Mouse (Mus musculus): ENCODE data around the gene Fig4. TPM values are rescaled to one million over a fixed set of nuclear protein-coding genes. Genes with fewer than 3 reads are reported as not detected.

Gene Fig4
- polyA plus RNA-seq, 1 experiment from 2014 or later = 16.9 TPM

GRCm38 (mm10) chr10:41150496-41150895 lies 152.6 kb downstream of the Fig4 start:
- no peak for ATAC-seq (ENCODE audit: low read depth)

DNA sequence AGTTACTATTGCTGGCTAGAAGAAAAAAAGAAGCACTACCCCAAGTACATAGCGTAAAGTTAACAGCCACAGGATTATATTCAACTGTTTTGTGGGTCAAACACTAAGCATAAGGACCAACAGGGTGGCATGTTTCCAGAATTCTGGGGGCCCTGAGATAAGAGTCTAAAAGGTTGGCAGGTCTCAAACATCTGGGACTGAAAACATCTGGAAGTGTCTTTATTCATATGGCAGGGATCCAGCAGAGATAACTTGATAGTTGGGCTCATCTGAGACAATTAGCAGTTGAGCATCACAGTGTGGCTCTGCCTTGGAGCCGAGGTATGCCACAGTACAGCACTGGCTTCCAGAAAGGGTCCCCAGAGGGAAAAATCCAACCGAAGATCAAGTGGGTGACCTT lies 153.8 kb downstream of the Fig4 start:
- 51% methylated on average over 3 of the region's 3 CpGs for WGBS
- no peak for ATAC-seq (ENCODE audit: low read depth)
- no peak overlapping the region for H3K4me2 ChIP-seq (ENCODE audit: low read depth, low read length)
- H3K9me3 ChIP-seq (ENCODE audit: control insufficient read depth, low read length) = no peaks in the 10 kb centered on the region
- H3K27ac ChIP-seq (ENCODE audit: low read length) = no peak overlapping the region
- no peaks in the 10 kb centered on the region for H3K4me1 ChIP-seq (replicated peaks; ENCODE audit: control insufficient read depth, insufficient read depth, low read length)
- no peaks in the 10 kb centered on the region for H3K27me3 ChIP-seq (ENCODE audit: control insufficient read depth, insufficient read depth, low read depth, low read length)
- H3K4me3 ChIP-seq (ENCODE audit: low read length) = no peak overlapping the region
- H3K36me3 ChIP-seq (ENCODE audit: control insufficient read depth, insufficient read depth, low read length) = no peaks in the 10 kb centered on the region
- no peak overlapping the region for H3K9ac ChIP-seq (ENCODE audit: low read length)

More at GRCm38 (mm10) chr10:41150496-41150895, 152.6 kb downstream of the Fig4 start:
- no peak overlapping the region for H3K9ac ChIP-seq (ENCODE audit: low read length)
- H3K36me3 ChIP-seq (ENCODE audit: control insufficient read depth, insufficient read depth, low read length) = no peaks in the 10 kb centered on the region
- no peaks in the 10 kb centered on the region for H3K27me3 ChIP-seq (ENCODE audit: control insufficient read depth, insufficient read depth, low read depth, low read length)
- WGBS = 89% methylated on average over 2 of the region's 2 CpGs
- H3K4me1 ChIP-seq (replicated peaks; ENCODE audit: control insufficient read depth, insufficient read depth, low read length) = no peaks in the 10 kb centered on the region
- no peak overlapping the region for H3K4me3 ChIP-seq (ENCODE audit: low read length)
- H3K9me3 ChIP-seq (ENCODE audit: control insufficient read depth, low read length) = no peaks in the 10 kb centered on the region
- no peak overlapping the region for H3K27ac ChIP-seq (ENCODE audit: low read length)
- no peak overlapping the region for H3K4me2 ChIP-seq (ENCODE audit: low read depth, low read length)

GRCm38 (mm10) chr10:41146141-41146540 lies 156.9 kb downstream of the Fig4 start:
- 61% methylated on average over 2 of the region's 2 CpGs for WGBS
- no peaks in the 10 kb centered on the region for H3K36me3 ChIP-seq (ENCODE audit: control insufficient read depth, insufficient read depth, low read length)

More at GRCm38 (mm10) chr10:41146141-41146540, 156.9 kb downstream of the Fig4 start:
- ATAC-seq (ENCODE audit: low read depth) = no peak
- Histone ChIP-seq H3K4me3 (ENCODE audit: low read length) (no peak overlapping the region), H3K27ac (ENCODE audit: low read length) (no peak overlapping the region), H3K4me1 (replicated peaks; ENCODE audit: control insufficient read depth, insufficient read depth, low read length) (no peaks in the 10 kb centered on the region), H3K9me3 (ENCODE audit: control insufficient read depth, low read length) (no peaks in the 10 kb centered on the region), H3K4me2 (ENCODE audit: low read depth, low read length) (no peak overlapping the region), H3K27me3 (ENCODE audit: control insufficient read depth, insufficient read depth, low read depth, low read length) (no peaks in the 10 kb centered on the region), H3K9ac (ENCODE audit: low read length) (no peak overlapping the region)

Other genes with a start within 250 kb of the Fig4 start
- not detected in 2 replicates for gene Gpr6, start 231.0 kb downstream of the Fig4 start, polyA plus RNA-seq (2015; fragmentation: Nextera tagmentation; extraction: Ambion mirVana)
- gene Ak9, start 720 bp upstream of the Fig4 start, polyA plus RNA-seq (2015; fragmentation: Nextera tagmentation; extraction: Ambion mirVana) = 0.51 and 0.74 TPM in 2 replicates
- gene Zbtb24, start 147.1 kb upstream of the Fig4 start, polyA plus RNA-seq (2015; fragmentation: Nextera tagmentation; extraction: Ambion mirVana) = 18.3 and 18.7 TPM in 2 replicates
- gene Mical1, start 173.1 kb upstream of the Fig4 start, polyA plus RNA-seq (2015; fragmentation: Nextera tagmentation; extraction: Ambion mirVana) = 64.8 and 70.9 TPM in 2 replicates
- 71.2 and 71.4 TPM in 2 replicates for gene Smpd2, start 187.1 kb upstream of the Fig4 start, polyA plus RNA-seq (2015; fragmentation: Nextera tagmentation; extraction: Ambion mirVana)
- 4.0 and 6.4 TPM in 2 replicates for gene Ppil6, start 187.2 kb upstream of the Fig4 start, polyA plus RNA-seq (2015; fragmentation: Nextera tagmentation; extraction: Ambion mirVana)
- gene Cd164, start 216.2 kb upstream of the Fig4 start, polyA plus RNA-seq (2015; fragmentation: Nextera tagmentation; extraction: Ambion mirVana) = 169 and 185 TPM in 2 replicates